In genomic region chr7:119532924-119533323, GRCm38 (mm10) we compare ENCODE assay signal across 33 mouse cellular contexts. TPM values are rescaled to one million over a fixed set of nuclear protein-coding genes. Genes with fewer than 3 reads are reported as not detected.
"Had no signal": no experiment of that assay in that cellular context is flagged by ENCODE, and none has a peak within 500 bp of the region (broad histone marks: within the 10 kb centered on the region; RNA-seq: fewer than 3 reads in every experiment).

No protein-coding gene starts in this region.

- H3K9me3 ChIP-seq: embryonic facial prominence, embryonic 10.5 days; embryonic facial prominence, embryonic 12.5 days; embryonic facial prominence, embryonic 13.5 days; embryonic facial prominence, embryonic 15.5 days; forebrain, embryonic 10.5 days; forebrain, embryonic 12.5 days; forebrain, embryonic 13.5 days; forebrain, embryonic 15.5 days had no signal

- H3K27ac ChIP-seq: embryonic facial prominence, embryonic 10.5 days; embryonic facial prominence, embryonic 12.5 days; embryonic facial prominence, embryonic 13.5 days; embryonic facial prominence, embryonic 15.5 days; forebrain, embryonic 10.5 days; forebrain, embryonic 12.5 days; forebrain, embryonic 13.5 days; forebrain, embryonic 15.5 days; gastrocnemius, adult 2 months had no signal

- DNase-seq: cerebellum, adult 2 months; cerebellum, adult 8-10 months; cerebellum, adult 9-10 months; cerebellum, adult 9-11 months; cerebellum, postnatal 10 days; cerebellum, postnatal 14 days; cerebellum, postnatal 25 days; cerebellum, postnatal 36 days; embryo, embryonic 11 days; forebrain, postnatal 0 days; gastrocnemius, adult 2 months; gastrocnemius, postnatal 10 days; gastrocnemius, postnatal 14 days; gastrocnemius, postnatal 25 days; gastrocnemius, postnatal 36 days; heart, adult 11 months; heart, adult 18-20 months had no signal

- H3K4me1 ChIP-seq: embryonic facial prominence, embryonic 10.5 days; embryonic facial prominence, embryonic 12.5 days; embryonic facial prominence, embryonic 13.5 days; embryonic facial prominence, embryonic 15.5 days; forebrain, embryonic 10.5 days; forebrain, embryonic 12.5 days; forebrain, embryonic 13.5 days; forebrain, embryonic 15.5 days had no signal

- H3K4me3 ChIP-seq: embryonic facial prominence, embryonic 10.5 days; embryonic facial prominence, embryonic 12.5 days; embryonic facial prominence, embryonic 13.5 days; embryonic facial prominence, embryonic 15.5 days; erythroblast, embryonic 14.5 days; forebrain, embryonic 10.5 days; forebrain, embryonic 12.5 days; forebrain, embryonic 13.5 days; forebrain, embryonic 15.5 days; gastrocnemius, adult 2 months had no signal

- H3K4me2 ChIP-seq: embryonic facial prominence, embryonic 12.5 days; embryonic facial prominence, embryonic 13.5 days; embryonic facial prominence, embryonic 15.5 days; forebrain, embryonic 12.5 days; forebrain, embryonic 13.5 days; forebrain, embryonic 15.5 days had no signal

- H3K36me3 ChIP-seq: embryonic facial prominence, embryonic 10.5 days; embryonic facial prominence, embryonic 12.5 days; embryonic facial prominence, embryonic 13.5 days; embryonic facial prominence, embryonic 15.5 days; forebrain, embryonic 10.5 days; forebrain, embryonic 12.5 days; forebrain, embryonic 15.5 days had no signal

- H3K9ac ChIP-seq: embryonic facial prominence, embryonic 12.5 days; embryonic facial prominence, embryonic 13.5 days; embryonic facial prominence, embryonic 15.5 days; forebrain, embryonic 12.5 days; forebrain, embryonic 13.5 days; forebrain, embryonic 15.5 days; forebrain, postnatal 0 days had no signal

- H3K27me3 ChIP-seq: embryonic facial prominence, embryonic 12.5 days; embryonic facial prominence, embryonic 13.5 days; embryonic facial prominence, embryonic 15.5 days; forebrain, embryonic 12.5 days; forebrain, embryonic 13.5 days; forebrain, embryonic 15.5 days had no signal

- ATAC-seq: forebrain, embryonic 13.5 days; forebrain, embryonic 14.5 days; forebrain, embryonic 15.5 days; forebrain, embryonic 16.5 days; forebrain, postnatal 0 days had no signal

RNA-seq across cellular contexts. Expression of gene Pdilt, which starts 9.6 kb away (rescaled TPM):
- polyA plus RNA-seq: cerebellum, adult 2 months; cortical plate, adult 2 months; embryonic facial prominence, embryonic 10.5 days; embryonic facial prominence, embryonic 11.5 days; embryonic facial prominence, embryonic 12.5 days; embryonic facial prominence, embryonic 13.5 days; embryonic facial prominence, embryonic 14.5 days; embryonic facial prominence, embryonic 15.5 days; erythroblast, embryonic 14.5 days; forebrain, embryonic 10.5 days; forebrain, embryonic 11.5 days; forebrain, embryonic 12.5 days; forebrain, embryonic 13.5 days; forebrain, embryonic 15.5 days; forebrain, embryonic 16.5 days; frontal cortex, adult 2 months had no signal

RNA-seq across cellular contexts. Expression of gene Acsm5, which starts 13.7 kb away (rescaled TPM):
- polyA plus RNA-seq: embryonic facial prominence, embryonic 10.5 days; embryonic facial prominence, embryonic 11.5 days; embryonic facial prominence, embryonic 12.5 days; embryonic facial prominence, embryonic 13.5 days; embryonic facial prominence, embryonic 15.5 days; erythroblast, embryonic 14.5 days; forebrain, embryonic 10.5 days; forebrain, embryonic 11.5 days; forebrain, embryonic 12.5 days; forebrain, embryonic 13.5 days; forebrain, embryonic 14.5 days; forebrain, embryonic 15.5 days; forebrain, embryonic 16.5 days; forebrain, postnatal 0 days had no signal

RNA-seq across cellular contexts. Expression of gene Acsm2, which starts 21.2 kb away (rescaled TPM):
- polyA plus RNA-seq: cerebellum, adult 2 months; cortical plate, adult 2 months; embryonic facial prominence, embryonic 10.5 days; embryonic facial prominence, embryonic 11.5 days; embryonic facial prominence, embryonic 12.5 days; embryonic facial prominence, embryonic 13.5 days; embryonic facial prominence, embryonic 14.5 days; erythroblast, embryonic 14.5 days; forebrain, embryonic 10.5 days; forebrain, embryonic 11.5 days; forebrain, embryonic 12.5 days; forebrain, embryonic 13.5 days; forebrain, embryonic 14.5 days; forebrain, embryonic 15.5 days; forebrain, embryonic 16.5 days; forebrain, postnatal 0 days; frontal cortex, adult 2 months had no signal

RNA-seq across cellular contexts. Expression of gene Umod, which starts 53.8 kb away (rescaled TPM):
- polyA plus RNA-seq: cerebellum, adult 2 months; cortical plate, adult 2 months; embryonic facial prominence, embryonic 10.5 days; embryonic facial prominence, embryonic 11.5 days; embryonic facial prominence, embryonic 12.5 days; embryonic facial prominence, embryonic 13.5 days; embryonic facial prominence, embryonic 15.5 days; erythroblast, embryonic 14.5 days; forebrain, embryonic 10.5 days; forebrain, embryonic 11.5 days; forebrain, embryonic 12.5 days; forebrain, embryonic 13.5 days; forebrain, embryonic 14.5 days; forebrain, embryonic 15.5 days; forebrain, embryonic 16.5 days; forebrain, postnatal 0 days; frontal cortex, adult 2 months had no signal
